Mouse (Mus musculus) megakaryocyte, embryonic 14.5 days (primary cell): ENCODE measurements at regions not wholly inside any gene's neighbourhood (a gene's known extent, or its start where the extent isn't known, plus 50 kb on each side); places are given as distances from the start of the nearest gene placed in this dataset.

Experiments
- FLI1 ChIP-seq: IDR thresholded peaks from 2 replicates; pipeline ENCODE4 v1.6.1; 2012; ENCODE audit warnings: low read length, inconsistent platforms, mixed read lengths
- GATA1 ChIP-seq: IDR thresholded peaks from 3 replicates; pipeline ENCODE4 v1.6.1; 2012; ENCODE audit warnings: mixed read lengths, low read length, inconsistent platforms, borderline replicate concordance

GRCm38 (mm10) chr5:148651736-148652135 is 99.1 kb upstream of the Ubl3 start:
- TF ChIP-seq FLI1 (no peak), GATA1 (no peak)
